Mouse (Mus musculus) small intestine, adult 2 months (tissue): ENCODE measurements around the gene Csf1.

Experiments used
- CTCF ChIP-seq: fragments of 200-500 bp; IDR thresholded peaks from 2 replicates; pipeline ENCODE4 v1.5.1; 2012; ENCODE audit warnings: low read depth, mild to moderate bottlenecking, control low read depth, inconsistent platforms, low read length, moderate library complexity, mixed read lengths; ENCODE audit not compliant: insufficient replicate concordance, insufficient read length; ENCODE audit errors: extremely low read depth
- POLR2A ChIP-seq: fragments of 200-500 bp; IDR thresholded peaks from 2 replicates; pipeline ENCODE4 v1.6.1; 2012; ENCODE audit warnings: low read depth, mild to moderate bottlenecking, control low read depth, inconsistent platforms, low read length, moderate library complexity

DNA sequence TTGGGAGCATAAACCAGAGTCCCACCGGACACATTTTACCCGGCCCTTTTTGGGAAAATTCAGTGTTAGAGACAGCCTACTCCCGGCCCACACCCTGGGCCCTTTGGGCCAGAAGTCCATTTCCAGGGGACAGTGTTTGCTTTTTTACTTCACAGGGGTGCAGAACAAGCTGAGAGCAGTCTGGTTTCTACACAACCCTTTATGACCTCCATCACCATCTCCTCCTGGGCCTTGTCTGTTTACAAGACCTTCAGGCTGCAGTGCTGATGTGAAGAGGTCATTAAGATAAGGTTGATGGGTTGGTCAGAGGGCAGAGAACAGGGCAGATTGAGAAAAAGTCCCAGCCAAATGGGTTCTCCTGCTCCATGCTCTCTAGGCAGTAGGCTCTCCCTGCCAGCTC lies 63.4 kb downstream of the Csf1 start:
- TF ChIP-seq CTCF: no peak
- no peak for TF ChIP-seq POLR2A
